Mouse (Mus musculus) G1E (cell line): ENCODE measurements around the gene Slc1a5. TPM values are rescaled to one million over a fixed set of nuclear protein-coding genes. Genes with fewer than 3 reads are reported as not detected.

ENCODE experiments used
- ATAC-seq: 2 replicates; pipeline ENCODE4 v1.8.0; 2016; ENCODE audit warnings: mild to moderate bottlenecking; ENCODE audit not compliant: insufficient number of reproducible peaks, poor library complexity, low FRiP score, severe bottlenecking; ENCODE audit errors: extremely low read depth
- DNase-seq: peaks from one replicate; pipeline ENCODE4 v3.0.0; 2012; ENCODE audit warnings: low spot score
- H3K27me3 ChIP-seq: 2 replicates; pipeline ENCODE4 v1.6.1; 2012; ENCODE audit warnings: mild to moderate bottlenecking, low read length, inconsistent platforms; ENCODE audit not compliant: insufficient read depth
- H3K36me3 ChIP-seq: replicated peaks from 2 replicates; pipeline ENCODE3; 2012; ENCODE audit warnings: mild to moderate bottlenecking, inconsistent platforms
- H3K4me1 ChIP-seq: 2 replicates; pipeline ENCODE4 v1.6.1; 2012; ENCODE audit warnings: low read depth, low read length, inconsistent platforms, mixed read lengths; ENCODE audit not compliant: insufficient read depth
- H3K4me3 ChIP-seq: 2 replicates; pipeline ENCODE4 v1.5.1; 2012; ENCODE audit warnings: low read depth, mild to moderate bottlenecking, inconsistent platforms, low read length, moderate library complexity, mixed read lengths
- H3K9me3 ChIP-seq: replicated peaks from 2 replicates; pipeline ENCODE4 v1.6.1; 2012; ENCODE audit warnings: inconsistent platforms
- CTCF ChIP-seq: IDR thresholded peaks from 2 replicates; pipeline ENCODE4 v1.5.1; 2012; ENCODE audit warnings: low read depth, low read length, inconsistent platforms, mixed read lengths
- GATA1 ChIP-seq: IDR thresholded peaks from 2 replicates; pipeline ENCODE4 v1.6.1; 2012; ENCODE audit warnings: borderline replicate concordance, low read length, inconsistent platforms, mixed read lengths
- GATA2 ChIP-seq: IDR thresholded peaks from 2 replicates; pipeline ENCODE4 v1.6.1; 2012; ENCODE audit warnings: low read depth, low read length, inconsistent platforms, borderline replicate concordance
- POLR2AphosphoS5 ChIP-seq: IDR thresholded peaks from 2 replicates; pipeline ENCODE4 v1.6.1; 2012; ENCODE audit warnings: low read depth, low read length, inconsistent platforms; ENCODE audit not compliant: insufficient replicate concordance
- TAL1 ChIP-seq: conservative IDR thresholded peaks from 2 replicates; pipeline ENCODE4 v1.6.1; 2012; ENCODE audit warnings: low read depth, low read length, inconsistent platforms, mixed read lengths
- polyA plus RNA-seq: library from polyadenylated mRNA; stranded (reverse); fragments of >175 nt; gene quantifications from 2 replicates; pipeline ENCODE4 v1.2.3, GENCODE M21; 2012
- total RNA-seq, 2 experiments: library from RNA; stranded (forward) in 1 of 2; stranded (reverse) in 1 of 2; fragments of 200-1000 nt in 1 of 2; fragments of >200 nt in 1 of 2; fragmentation: Nextera tagmentation in 1 of 2; gene quantifications; 2 replicates each; pipeline ENCODE4 v1.2.3; 2014 to 2017

The Slc1a5 gene
- total and polyA plus RNA-seq, 3 experiments: 7.1 to 61.2 (median 14.7) TPM

GRCm38 (mm10) chr7:16816078-16816474 is 34.9 kb downstream of the Slc1a5 start:
- no peaks in the 10 kb centered on the region for H3K27me3 ChIP-seq
- H3K9me3 ChIP-seq: peaks cover 5% of the 10 kb centered on the region
- peak; percentile 94 for DNase-seq
- no peak for TF ChIP-seq CTCF
- no peak for TF ChIP-seq POLR2AphosphoS5
- TF ChIP-seq GATA2: no peak
- TF ChIP-seq TAL1: no peak
- no peak for TF ChIP-seq GATA1
- peaks cover 73% of the 10 kb centered on the region for H3K36me3 ChIP-seq
- no peak for ATAC-seq
- peaks cover 58% of the 10 kb centered on the region for H3K4me1 ChIP-seq
- peak overlapping the region; percentile 80 for H3K4me3 ChIP-seq

GRCm38 (mm10) chr7:16816475-16817122 is 35.5 kb downstream of the Slc1a5 start, which contains the start of gene Fkrp:
Fkrp (minus strand) TSS chr7:16816732.
- no peaks in the 10 kb centered on the region for H3K27me3 ChIP-seq
- no peaks in the 10 kb centered on the region for H3K9me3 ChIP-seq
- DNase-seq (peak; percentile 66), ATAC-seq (no peak)
- peak within 1 kb of the TSS; percentile 80 for H3K4me3 ChIP-seq
- H3K36me3 ChIP-seq: peaks cover 73% of the 10 kb centered on the region
- TF ChIP-seq GATA2 (no peak), POLR2AphosphoS5 (no peak), TAL1 (no peak), CTCF (no peak), GATA1 (no peak)
- peaks cover 63% of the 10 kb centered on the region for H3K4me1 ChIP-seq

- Histone ChIP-seq H3K27me3 (no peaks in the 10 kb centered on the region), H3K4me3 (peak overlapping the region; percentile 80; the same call in 1 of the 2 replicates), H3K9me3 (no peaks in the 10 kb centered on the region), H3K4me1 (peaks cover 67% of the 10 kb centered on the region), H3K36me3 (peaks cover 73% of the 10 kb centered on the region)
- DNase-seq (no peak), ATAC-seq (no peak)
- TF ChIP-seq GATA2 (no peak), GATA1 (no peak), TAL1 (no peak), POLR2AphosphoS5 (no peak), CTCF (no peak)
Measured at GRCm38 (mm10) chr7:16817693-16818092, 36.6 kb downstream of the Slc1a5 start.

GRCm38 (mm10) chr7:16819794-16820193 is 38.7 kb downstream of the Slc1a5 start:
- no peak for DNase-seq
- peaks cover 73% of the 10 kb centered on the region for H3K36me3 ChIP-seq
- H3K4me3 ChIP-seq: no peak overlapping the region
- peak; percentile 9; the same call in 1 of the 2 replicates for ATAC-seq
- peaks cover 68% of the 10 kb centered on the region for H3K4me1 ChIP-seq
- H3K9me3 ChIP-seq: no peaks in the 10 kb centered on the region
- no peaks in the 10 kb centered on the region for H3K27me3 ChIP-seq
- TF ChIP-seq GATA1 (no peak), TAL1 (no peak), POLR2AphosphoS5 (no peak), CTCF (no peak)

- TF ChIP-seq GATA2 (no peak), TAL1 (no peak), POLR2AphosphoS5 (no peak), CTCF (no peak), GATA1 (no peak)
- ATAC-seq: no peak
- Histone ChIP-seq H3K36me3 (peaks cover 73% of the 10 kb centered on the region), H3K27me3 (no peaks in the 10 kb centered on the region), H3K4me3 (no peak overlapping the region), H3K9me3 (no peaks in the 10 kb centered on the region), H3K4me1 (peaks cover 64% of the 10 kb centered on the region)
- no peak for DNase-seq
Measured at GRCm38 (mm10) chr7:16820271-16820763, 39.2 kb downstream of the Slc1a5 start.

- H3K4me1 ChIP-seq: peaks cover 64% of the 10 kb centered on the region
- H3K36me3 ChIP-seq: peaks cover 79% of the 10 kb centered on the region
- H3K4me3 ChIP-seq: no peak overlapping the region
Measured at GRCm38 (mm10) chr7:16821091-16821490, 40.0 kb downstream of the Slc1a5 start.

More at GRCm38 (mm10) chr7:16821091-16821490, 40.0 kb downstream of the Slc1a5 start:
- no peaks in the 10 kb centered on the region for H3K9me3 ChIP-seq
- no peak for ATAC-seq
- no peak for DNase-seq
- no peak for TF ChIP-seq CTCF
- no peak for TF ChIP-seq POLR2AphosphoS5
- no peak for TF ChIP-seq GATA1
- TF ChIP-seq GATA2: no peak
- no peak for TF ChIP-seq TAL1
- no peaks in the 10 kb centered on the region for H3K27me3 ChIP-seq
